Mouse (Mus musculus) kidney, postnatal 10 days (tissue): ENCODE data around the gene Tmem106c.
A peak's percentile ranks its signal among the peaks of the same experiment; 100 is the strongest.

Experiments used
- DNase-seq: peaks from one replicate; pipeline ENCODE4 v3.0.0; 2021; ENCODE audit warnings: mixed read lengths

Tmem106c gene

DNA sequence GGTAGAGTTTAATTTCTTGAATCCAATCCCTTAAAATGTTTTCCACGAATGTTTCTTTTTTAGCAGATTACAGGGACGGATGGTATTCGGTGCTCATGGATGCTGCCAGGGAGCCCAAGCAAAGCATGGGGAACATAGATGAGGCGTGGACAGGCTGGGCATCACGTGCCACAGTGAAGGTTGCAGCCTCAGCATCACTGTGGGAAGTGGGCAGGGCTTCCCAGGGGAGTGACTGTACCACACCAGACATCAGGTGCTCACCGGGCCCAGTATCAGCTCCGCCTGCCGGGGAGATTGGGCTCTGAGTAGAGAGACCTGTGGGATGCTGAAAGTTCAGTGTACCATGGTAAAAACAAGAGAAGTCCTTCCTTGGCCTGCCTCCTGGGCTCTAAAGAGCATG is 9.3 kb upstream of the Tmem106c start:
- no peak for DNase-seq

DNA sequence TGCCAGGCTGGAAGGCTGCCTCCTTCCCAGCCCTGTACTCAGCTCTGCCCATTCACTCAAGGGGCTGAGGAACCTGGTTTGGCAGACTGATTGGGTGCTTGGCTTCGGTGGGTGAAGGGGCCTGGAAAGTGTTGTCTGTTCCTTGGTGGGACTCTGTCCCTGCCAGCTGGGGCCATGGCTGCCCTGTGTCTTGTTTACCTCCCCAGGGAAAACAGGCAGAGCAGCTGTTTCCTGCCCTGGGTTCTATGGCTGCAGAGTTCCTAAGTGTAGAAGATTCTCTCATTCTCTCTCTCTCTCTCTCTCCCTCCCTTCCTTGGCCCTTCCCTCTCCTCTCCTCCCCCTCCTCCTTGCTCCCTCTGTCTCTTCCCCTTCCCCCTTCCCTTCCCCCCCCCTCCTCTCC is 8.7 kb upstream of the Tmem106c start:
- DNase-seq: no peak

DNA sequence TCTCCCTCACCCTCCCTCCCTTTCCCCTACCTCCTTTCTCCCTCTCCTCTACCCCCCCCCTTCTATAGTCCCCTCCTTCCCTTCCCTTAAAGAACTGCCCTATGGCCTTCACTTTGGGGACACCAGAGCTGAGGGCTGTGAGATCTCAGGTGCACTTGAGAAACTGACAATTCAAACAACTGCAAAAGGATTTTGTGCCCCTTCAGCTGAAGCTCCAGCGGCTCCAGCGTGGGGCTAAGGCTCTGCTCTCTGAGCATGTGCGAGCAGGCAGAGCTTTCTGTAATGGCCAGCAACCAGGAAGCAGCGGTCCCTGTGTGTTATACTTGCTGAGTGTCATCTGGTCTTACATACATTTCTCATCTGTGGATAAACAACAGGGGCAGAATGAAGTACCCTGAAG is 8.3 kb upstream of the Tmem106c start:
- DNase-seq: no peak

DNA sequence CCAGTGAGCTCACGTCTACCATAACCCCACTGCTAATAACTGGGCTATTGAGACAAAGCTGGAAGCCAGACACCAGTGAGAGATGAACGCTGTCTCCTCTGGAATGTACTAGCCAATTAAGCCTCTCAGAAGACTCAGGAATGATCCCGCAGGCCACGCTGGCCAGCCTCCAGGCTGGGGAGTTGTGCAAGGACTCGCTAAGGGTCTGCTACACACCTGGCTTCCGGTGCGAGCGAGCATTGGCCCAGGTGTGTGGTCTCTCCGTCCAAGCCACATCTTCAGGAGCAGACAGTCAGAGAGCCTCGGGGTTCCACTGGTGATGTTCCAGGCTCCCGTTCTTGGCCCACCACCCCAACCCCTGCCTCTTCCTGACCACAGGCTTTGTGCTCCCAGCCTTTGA is 7.6 kb upstream of the Tmem106c start:
- DNase-seq: no peak

DNA sequence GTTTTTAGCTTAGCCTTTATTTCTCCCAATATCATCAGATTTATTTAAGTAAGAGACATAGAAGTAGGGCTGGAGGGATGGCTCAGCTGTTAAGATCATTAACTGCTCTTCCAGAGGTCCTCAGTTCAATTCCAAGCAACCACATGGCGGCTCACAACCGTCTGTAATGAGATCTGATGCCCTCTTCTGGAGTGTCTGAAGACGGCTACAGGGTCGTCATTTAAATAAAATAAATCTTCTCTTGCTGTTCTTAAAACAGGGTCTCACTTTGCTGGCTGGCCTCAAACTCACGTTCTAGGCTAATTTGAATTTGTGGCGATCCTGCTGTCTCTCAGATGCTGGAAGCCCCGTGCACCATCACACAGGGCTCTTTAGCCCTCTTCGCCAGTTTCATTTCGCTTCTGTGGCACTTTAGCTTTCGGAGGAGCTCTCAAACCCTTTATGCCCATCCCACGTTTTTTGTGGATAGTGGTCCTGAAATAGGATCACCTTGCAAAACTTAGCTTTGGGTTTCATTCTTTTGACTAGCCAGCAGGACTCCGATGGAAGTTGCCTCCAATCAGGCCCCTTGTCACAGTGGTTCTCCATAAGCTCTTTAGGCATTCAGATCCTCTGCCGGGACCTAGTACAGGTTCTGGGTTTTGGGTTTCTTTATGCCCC is 541 bp upstream of the Tmem106c start:
- no peak for DNase-seq

DNA sequence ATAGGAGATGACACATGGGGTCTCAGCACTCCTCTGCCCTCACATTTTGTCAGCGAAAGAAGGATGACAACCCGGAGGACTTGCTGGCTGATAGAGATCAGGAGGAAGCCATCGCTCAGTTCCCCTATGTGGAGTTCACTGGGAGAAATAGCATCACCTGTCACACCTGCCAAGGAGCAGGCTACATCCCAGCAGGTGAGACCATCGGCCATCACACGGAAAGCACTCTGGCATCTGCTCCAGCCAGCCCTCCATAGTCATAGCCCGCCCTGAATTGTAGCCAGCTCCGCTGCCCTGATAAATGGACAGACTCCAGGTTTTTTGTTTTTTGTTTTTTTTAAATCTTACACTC is 812 bp downstream of the Tmem106c start:
- no peak for DNase-seq

DNA sequence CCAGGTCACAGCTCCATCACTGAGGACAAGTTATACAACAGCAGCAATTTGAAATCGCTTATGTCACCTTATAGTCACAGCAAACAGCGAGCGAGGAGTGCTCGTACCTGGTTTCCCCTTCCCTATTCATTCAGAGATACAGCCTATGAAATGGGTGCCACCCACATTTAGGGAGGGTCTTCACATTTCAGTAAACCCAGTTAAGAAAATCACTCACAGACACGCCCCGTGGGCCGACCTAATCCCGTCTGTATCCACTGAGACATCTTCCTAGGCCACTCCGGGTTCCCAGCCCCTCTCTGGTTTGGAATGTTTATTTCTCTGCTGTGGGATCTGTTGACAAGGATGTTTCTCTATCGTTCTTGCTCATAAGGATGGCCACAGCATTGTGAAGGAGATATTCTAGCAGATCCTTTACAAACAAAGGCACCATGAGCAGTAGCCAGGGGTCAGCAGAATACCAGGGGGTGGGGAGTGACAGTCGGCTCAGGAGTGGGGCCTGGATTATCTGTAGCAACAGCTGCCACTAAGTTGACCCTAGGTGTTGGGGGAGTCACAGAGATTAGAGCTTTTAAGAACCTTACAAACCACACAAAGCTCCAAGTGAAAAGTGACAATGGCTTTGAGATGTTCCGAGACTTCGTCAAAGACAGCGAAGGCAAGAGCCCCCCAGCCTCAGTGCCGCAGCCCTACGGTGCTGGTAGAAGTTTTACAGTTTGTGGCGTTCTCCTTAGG is 1.5 kb downstream of the Tmem106c start:
- no peak for DNase-seq

DNA sequence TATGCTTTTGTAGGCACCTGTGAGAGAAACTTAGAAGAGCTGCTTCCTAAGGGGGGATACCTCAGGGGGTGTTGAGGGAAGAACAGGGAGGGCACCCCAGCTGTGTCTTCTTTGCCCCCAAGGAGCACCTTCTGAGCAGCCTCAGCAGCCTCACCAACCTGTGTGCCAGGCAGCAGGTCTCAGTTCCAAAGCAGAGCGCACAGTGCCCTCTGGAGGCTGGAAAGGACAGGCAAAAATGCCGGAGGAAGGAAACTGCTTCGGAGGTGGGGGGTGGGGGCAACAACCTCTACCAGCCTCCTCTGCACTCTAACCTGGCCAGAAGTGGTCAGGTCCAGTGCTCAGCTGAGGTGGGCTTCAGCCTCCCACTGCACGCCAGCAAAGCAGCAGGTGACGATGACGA is 6.3 kb downstream of the Tmem106c start:
- peak; percentile 55 for DNase-seq

DNA sequence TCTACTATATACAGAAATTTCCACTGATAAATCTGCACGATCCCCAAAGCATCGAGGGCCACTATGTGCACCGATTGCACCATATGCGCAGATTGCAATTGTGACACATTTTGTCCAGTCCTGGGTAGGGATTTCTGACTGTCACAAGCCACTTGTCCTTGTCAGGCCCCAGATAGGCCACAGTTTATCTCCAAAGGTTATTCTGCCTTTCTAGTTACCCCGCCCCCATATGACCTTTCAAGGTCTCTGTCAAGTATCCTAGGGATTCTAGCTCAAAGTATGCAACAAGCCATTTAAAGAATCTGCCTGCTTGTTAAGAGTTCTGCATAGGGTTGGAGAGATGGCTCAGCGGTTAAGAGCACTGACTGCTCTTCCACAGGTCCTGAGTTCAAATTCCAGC is 8.6 kb downstream of the Tmem106c start:
- DNase-seq: no peak

DNA sequence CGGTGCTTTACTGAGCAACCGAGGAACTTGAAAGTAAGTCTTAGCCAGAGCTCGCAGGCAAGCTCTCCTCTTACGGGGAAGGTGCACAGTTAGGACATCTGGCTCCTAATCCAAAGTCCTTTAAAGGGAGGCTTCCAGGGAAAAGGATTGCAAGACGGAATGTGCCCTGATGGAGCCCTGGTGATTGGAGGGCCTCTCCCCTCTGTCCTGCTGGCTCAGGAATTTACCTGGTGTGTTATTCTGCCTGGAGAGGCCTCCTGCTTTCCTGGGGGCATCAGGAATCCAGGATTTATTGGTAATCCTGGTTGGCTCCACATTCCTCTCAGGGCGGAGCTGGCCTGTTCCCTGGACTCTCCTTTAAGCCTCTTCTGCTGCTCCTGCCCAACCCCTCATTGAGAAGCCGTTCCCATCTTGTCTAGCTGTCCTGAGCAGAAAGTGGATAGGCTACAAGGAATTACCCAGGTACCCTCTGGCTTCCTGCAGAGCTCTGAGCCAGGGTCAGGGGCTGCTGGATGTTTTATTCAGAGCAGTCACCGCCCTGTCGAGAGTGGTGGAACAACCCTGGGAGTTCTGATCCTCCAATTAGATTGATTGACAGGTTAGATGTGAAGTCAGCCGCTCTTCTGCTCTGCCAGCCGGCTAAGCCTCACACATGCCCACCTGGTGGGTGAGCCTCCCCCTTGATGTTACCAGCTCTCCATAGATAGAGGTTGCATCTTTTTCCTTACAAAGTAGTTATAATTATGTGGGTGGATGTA is 9.4 kb downstream of the Tmem106c start:
- DNase-seq: no peak

DNA sequence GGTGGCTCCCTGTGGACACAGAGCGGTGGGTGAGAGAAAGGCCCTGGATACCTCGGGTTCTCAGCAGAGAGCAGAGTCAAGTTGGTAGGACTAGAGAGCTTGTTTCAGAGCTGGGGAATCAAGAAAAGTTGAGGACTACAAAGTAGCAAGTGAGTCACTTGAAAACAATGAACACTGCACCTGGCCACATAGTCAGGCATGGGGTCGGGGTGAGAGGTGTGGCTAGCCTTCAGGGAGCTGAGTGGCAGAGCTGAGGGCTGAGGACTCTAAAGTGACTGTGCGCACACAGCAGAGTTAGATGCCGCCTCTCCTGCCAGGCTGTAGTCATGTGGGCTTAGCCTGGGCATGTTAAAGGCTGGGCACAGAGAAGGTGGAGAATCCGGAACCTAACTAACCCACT is 17.6 kb downstream of the Tmem106c start:
- no peak for DNase-seq

DNA sequence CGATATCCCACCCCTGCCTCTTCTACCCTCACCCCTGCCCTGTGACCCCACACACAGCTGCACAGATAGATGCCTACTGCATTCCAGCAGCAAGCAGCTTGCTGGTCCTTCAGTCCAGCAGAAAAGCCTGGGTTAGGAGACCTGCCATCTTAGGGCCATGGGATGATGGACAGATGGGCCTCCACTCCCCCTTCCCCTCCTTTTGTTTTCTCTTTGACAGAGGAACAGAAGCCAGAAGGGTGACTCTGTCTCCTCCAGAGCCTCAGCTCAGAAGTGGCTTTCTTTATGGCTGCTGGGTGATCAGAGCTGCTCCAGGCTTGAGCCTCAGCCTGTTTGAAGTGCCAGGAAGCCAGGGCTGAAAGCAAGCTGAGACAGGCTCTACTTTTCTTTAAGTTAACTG is 25.5 kb downstream of the Tmem106c start:
- no peak for DNase-seq

DNA sequence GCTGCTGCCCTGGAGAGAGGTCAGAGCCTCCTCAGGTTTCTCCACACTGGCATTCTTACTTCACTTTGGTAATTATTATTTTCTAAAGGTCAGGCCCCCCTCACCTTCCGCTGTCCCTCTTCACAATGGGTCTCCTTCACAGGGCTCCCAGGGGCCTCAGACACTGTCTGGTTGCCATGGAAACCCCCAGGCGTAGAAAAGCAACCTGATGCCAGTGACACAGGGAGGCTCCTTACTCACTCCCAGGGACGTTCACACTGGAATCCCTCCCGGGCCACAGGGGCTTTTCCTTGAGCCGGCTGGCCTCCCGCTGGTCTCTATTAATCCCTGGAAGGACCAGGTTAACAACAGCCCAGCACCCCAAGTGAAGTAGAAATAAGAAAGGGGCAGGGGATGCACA is 26.1 kb downstream of the Tmem106c start:
- no peak for DNase-seq

DNA sequence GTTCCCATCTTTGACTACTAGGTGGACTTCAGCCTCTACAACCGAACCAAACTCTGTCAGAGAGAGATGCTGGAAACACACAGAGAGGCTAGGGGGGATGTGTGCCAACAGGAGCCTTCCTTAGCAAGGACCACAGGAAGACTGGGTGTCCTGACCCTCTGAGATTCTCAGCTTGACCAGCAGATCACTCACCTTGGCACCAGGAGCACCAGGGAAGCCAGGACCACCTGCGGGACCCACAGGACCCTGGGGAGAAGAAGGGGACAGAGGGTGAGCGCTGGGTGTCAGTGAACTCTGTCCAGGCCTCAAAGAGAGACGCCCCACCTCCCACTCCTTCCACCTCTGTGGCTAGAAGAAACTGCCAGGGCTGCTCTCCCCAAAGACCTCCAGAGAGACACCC is 26.7 kb downstream of the Tmem106c start:
- DNase-seq: no peak

DNA sequence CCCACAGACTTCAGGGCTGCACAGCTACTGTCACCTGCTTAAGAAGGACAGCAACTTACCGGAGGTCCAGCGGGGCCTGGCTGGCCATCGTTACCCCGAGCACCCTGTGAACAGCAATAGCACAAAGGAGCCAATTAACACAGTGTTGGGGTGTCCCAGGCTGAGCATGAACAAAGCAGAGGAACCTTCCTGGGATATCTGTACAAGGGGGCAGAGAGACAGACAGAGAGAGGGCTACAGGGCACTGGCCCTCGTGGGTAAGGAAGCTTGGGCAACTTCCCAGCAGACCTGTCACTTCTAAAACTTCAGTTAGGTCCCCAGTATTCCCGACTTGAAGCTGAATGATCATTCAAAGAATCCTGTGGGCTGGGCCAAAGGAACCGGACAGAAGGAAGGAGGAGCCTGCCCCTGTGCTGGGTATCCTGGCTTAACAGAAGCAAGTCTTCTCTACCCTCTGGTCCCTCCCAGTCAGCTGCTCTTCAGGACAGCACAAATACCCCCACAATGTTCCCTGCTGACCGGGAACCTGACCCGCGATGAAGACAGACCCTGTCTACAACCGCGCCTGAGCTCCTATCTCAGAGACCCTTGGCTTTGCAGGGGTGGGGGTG is 27.4 kb downstream of the Tmem106c start:
- DNase-seq: no peak

DNA sequence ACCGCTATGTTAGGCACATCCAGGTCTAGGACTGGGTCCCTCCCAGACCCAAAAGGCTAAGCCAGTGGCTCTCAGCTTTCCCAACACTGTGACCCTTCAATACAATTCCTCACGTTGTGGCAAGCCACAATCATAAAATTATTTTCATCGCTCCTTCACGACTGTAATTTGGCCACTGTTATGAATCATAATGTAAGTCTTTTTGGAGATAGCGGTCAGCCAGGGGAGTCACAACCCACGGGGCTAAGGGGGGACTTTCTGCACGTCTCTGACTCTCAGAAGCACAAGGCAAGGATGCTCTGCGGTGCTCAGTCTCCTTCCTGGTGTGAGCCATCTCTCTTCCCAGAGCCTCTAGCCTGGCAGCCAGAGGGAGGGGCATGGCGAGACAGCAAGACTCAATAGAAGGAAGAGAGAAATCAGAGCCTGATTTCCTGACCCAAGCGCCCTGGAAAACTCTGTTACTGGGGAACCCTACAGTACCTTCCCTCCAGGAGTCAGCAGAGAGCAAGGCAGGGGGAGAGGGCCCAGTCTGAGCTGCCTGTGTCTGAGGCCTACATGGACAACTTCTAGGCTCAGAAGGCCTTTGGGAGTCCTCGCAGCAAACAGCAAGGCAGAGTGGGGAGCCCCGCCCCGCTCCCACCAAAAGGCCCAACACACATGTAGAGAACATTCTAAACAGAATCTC is 28.2 kb downstream of the Tmem106c start:
- no peak for DNase-seq

DNA sequence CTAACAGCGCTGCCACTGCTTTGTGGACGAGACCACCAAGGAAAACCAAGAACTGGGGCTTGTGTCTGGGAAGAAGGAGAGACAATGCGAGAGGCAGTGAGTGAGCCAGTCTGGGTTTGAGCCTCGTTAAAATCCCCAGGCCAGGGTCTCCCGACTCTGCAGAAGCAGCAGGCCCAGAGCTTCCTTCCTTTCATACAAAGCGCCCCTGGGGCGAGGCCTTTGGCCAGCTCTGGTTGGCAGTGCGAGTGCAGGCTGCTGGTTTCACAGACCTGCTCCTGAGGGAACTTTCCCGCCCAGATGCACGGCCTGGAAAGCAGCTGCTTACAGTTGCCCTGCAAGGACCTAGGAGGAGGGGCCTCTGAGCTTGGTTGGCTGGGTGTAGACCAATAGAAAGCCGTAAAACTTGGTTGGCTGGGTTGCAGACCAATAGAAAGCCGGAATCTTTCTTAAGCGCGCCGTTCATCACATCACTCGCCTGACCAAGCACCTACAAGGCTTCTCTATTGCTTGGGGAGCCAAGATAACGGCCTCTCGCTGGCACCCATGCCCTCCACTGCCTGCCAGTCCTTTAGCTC is 28.8 kb downstream of the Tmem106c start:
- peak; percentile 89 for DNase-seq

DNA sequence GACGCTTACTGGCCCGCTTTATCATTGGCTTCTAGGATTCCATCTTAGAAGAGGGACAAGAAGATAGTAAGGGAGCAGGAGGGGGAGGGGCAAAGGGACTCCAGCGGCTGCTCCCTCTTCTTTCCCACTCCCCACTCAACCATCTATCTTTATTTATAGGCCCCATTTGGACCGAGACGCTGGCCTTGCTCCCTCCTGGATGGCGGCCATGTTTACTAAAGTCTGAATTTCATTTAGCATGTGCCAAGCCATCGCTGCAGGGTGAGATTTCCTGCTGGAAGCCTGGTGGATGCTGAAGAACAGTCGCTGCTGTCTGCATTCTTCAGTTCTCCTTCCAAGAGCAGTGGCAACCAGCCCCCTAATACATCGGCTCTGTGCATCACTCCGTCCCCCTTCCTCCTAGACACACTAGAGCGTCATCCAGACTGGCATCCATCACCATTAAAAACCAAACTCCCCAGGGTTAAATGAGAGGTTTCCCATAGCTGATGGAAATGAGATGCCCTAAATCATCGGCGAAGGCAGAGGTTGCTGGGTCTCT is 32.8 kb downstream of the Tmem106c start:
- peak; percentile 65 for DNase-seq

DNA sequence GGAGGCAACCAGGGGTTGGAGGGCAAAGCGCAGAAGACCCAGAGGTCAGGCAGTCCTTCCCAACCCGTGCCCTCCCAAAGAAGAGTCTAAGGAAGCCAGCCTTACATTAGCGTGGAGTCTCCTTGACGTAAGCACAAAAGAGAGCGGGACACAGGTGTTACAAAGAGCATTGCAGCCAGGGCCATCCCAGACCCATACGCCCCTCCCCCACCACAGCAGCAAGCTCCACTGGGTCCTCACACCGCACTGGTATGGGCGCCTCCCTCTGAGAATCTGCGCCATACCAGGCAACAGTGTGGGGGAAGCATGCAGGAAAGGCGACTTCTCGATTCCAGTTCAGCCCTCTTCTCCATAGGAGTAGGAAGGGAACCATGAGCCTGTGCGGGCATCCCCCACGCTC is 35.5 kb downstream of the Tmem106c start:
- DNase-seq: no peak

DNA sequence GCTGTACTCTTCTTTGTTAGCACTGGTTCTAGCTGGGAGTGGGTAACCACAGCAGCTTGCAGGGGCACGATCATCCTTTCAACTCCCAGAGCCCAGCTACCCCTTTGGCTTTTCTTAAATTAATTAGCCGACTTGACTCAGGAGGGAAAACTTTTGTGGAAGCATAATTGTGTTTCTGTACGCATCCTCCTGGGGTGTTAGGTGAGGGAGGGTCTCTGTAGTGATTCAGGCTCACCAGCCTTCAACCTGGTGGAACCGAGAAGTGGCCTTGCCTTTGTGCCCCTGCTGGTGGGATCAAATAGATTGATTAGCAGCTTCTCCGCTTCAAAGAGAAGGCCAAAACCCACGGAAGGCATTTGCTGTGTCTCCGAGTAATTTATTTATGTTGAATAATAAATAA is 36.0 kb downstream of the Tmem106c start:
- no peak for DNase-seq

DNA sequence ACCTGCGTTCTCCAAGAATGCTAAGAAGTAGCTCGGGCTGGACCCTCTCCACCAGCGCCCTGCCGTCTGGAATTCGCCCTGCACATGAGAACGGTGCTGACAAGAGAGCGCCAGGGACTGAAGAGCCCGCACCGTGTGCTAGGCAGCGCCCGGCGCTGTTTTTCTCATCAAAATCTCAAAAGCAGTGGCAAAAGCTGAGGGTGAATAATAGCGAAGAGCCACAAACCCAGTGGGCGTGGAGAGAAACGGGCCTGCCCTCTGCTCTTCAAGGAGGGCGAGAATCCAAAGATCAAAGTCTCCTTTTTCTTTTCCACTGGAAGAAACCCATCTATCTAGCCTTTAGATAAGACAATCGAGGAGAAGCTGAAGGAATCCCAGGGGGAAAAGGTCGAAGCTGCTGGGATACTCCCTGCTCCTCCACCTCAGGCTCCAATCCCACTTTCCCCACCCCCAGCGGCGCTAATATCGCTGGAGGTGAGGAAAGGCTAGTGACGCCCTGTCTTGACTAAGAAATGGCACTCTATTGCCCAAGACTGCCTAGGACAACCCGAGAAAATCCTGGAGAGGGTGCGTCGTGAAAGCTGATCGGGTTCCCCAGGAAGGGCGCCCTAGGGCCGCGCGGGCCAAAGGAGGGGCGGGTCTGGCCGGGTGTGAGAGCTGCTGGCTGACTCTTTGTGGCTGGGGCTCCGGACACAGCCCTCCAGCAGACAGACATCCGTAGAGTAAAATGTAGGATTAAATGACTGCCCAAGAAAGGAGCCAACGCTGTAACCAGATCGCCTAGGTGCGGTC is 37.5 kb downstream of the Tmem106c start:
- peak; percentile 26 for DNase-seq
